Mouse (Mus musculus): Measurements from ENCODE around the gene Cacnb4.

The Cacnb4 gene

DNA sequence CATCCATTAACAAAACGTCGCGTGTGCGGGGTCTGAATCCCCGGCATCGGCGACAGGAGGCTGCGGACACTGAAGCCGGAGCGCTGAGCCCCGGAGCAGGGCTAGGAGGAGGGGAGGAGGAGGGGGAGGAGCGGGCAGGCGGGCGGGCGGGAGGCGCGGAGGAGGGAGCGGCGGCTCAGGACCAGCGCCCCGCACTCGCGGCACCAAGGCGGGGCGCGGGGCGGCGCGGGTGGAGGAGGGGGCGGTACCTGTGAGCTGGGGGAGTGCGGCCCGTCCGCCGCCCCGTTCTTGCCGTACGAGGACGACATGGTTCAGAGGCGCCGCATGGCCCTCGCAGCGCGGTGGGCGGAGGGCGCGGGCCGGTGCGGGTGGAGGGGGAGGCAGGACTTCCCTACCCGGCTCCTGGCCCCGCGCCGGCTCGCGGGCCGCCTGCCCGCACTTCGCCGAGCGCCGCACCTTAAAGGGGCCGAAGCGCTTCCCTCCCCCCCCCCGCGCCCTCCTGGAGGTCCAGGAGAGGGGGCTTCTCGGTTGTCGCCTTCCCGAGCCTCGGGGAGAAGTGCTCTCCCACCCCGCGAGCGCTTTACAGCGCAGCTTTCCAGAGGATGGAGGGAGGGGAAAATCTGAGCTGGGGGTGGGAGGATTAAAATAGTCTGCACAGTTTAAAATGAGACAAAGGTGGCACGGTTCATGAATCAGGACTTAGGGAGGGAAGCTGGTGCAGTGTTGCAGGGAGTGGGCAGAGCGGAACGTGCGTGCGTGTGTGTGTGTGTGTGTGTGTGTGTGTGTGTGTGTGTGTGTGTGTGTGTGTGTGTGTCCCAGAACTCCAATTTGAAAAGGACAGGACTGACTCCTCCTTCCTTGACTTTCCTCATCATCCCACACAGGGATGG is at the start of gene Cacnb4:
TSS of gene Cacnb4 (minus strand) at position 809 of the 890 bp plus-strand sequence.
- peak; percentile 85 for DNase-seq

DNA sequence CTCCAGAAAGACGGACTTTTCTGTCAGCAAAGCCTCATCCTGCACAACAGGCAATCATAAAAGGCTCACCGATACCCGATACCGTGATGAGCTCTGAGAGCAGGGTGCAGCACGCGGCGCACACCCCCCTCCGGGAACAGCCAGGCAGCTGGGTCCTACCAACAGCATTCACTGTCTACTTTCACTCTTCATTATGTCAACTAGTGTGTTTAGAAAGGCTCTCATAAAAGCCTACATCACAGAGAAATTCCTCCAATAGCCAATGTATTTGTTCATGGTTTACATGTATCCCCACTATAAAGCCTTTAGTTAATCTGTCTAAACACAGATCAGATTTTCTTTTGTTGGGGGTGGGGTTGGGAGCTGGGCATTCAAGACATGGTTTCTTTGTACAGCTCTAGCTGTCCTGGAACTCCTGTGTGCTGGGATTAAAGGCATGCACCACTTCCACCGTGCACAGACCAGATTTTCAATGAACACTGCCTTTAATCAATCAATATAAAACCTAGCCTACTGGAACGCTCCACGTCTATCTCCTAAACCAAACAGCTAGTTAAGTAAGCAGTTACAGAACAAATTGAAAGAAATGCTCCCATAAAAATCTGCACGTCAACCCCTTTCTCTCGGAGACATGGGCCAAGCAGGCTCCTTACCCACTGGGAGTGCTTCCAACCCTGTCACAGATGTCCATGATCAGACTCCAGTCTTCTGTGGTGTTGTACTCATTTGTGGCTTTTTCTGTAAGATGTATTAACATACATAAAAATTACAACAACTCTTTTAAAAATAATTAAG is 43.8 kb upstream of the Cacnb4 start:
- no peak for DNase-seq

DNA sequence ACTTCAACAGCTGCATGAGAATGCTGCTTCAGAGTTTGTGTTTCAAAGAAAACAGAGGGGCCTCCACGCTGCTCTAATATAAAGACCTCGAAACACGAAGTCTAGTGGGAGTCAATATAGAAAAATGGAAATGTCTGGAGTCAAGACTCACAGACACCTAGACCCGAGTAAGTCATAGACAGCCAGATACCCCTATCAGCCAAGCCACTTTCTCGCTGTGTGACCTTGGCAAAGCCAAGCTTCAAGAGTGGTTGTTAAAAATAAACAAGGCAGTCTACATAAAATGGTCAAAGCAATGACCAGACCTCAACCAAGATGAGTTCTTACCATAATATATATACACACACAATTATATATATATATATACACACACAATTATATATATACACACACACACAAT is 40.4 kb upstream of the Cacnb4 start:
- no peak for DNase-seq

DNA sequence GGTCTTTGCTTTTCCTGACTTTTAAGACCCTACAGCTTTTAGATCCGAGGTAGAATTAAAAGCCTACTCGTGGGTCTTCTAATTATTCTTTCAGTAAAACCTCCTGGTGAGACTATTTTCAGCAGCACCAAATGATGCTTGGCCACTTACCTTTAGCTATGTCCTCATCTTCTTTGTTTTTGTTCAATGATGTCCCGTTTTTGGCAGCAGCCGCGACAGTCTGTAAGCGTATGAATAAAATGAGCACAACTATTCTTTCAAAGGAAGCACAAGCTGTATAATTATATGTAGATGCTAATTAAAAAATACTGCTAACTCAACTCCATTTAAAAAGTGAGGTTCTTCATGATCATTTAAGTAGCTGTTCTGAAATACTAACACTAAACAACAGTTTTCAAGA is 38.9 kb upstream of the Cacnb4 start:
- no peak for DNase-seq

DNA sequence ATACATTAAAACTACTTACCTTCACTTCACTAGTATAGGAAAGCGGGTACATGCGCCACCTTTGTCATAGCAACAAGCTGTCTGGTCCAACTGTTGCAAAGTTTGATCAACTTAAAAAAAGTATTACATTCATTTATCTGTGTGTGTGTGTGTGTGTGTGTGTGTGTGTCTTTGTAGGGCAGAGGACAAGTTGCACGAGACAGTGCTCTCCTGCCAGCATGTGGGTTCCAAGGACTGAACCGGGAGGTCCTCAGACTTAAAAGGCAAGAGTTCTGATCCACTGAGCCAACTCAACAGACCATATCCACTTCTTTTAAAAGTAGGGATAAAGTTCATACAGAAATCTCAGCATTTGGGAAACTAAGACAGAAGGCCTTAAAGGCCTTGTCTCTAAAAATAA is 37.5 kb upstream of the Cacnb4 start:
- DNase-seq: no peak

DNA sequence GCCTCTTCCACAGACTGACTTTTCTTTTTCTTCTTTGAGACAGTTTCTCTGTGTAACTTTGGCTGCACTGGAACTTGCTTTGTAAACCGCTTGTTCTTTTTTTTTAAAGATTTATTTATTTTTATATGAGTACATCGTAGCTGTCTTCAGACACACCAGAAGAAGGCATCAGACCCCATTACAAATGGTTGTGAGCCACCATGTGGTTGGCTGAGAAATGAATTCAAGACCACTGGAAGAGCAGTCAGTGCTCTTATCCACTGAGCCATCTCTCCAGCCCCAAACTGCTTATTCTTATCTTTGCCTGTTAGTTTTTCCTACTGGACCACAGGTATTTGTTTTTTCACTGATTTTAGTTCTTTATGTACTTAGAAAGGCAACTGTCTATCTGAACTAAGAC is 34.2 kb upstream of the Cacnb4 start:
- DNase-seq: no peak

DNA sequence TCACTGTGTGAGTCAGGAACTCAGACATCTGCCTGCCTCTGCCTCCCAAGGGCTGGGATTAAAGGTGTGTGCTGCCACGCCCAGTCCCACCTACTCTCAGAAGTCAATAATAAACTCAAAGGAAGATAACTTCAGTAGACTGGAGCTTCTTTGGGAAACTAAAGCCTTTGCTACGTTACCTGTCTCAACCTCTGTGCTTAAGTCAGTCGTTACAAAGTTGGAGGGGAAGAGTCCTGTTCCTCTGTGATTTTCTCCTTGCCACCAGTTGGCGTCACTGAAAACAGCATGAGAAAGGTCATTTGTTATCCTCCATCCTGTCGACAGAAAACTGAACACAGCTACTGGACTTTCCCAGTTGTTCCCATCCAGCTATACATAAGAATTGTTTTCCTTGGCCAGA is 32.8 kb upstream of the Cacnb4 start:
- DNase-seq: no peak

DNA sequence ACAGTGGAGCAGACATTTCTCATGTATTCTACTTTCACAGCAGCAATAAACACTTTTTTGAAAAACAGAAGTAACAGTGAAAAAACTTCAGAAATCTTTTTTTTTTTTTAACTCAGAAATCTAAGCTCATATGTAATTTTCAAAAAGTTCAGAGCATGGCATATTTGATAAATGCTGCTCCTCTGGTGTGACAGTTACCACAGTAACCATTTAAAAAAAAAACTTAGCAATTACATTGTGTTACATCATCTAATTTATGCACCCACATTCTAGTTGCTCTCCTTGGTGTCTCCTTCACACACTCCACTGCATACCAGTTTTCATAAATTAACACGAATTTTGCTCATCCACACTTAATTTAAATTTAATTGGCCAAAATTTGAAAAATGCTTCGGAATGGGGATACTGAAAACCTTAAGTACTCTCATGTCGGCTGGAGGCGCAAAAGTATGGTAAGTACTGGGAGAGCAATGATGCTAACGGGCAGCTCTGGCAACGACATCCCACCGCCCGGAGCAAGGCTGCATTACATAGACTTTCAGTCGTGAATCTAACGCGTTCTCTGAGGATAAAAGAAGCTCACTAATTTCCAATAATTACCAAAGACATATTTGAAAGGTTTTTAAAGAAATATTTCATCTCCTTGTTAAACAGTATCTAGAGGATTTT is 24.9 kb upstream of the Cacnb4 start:
- DNase-seq: no peak

DNA sequence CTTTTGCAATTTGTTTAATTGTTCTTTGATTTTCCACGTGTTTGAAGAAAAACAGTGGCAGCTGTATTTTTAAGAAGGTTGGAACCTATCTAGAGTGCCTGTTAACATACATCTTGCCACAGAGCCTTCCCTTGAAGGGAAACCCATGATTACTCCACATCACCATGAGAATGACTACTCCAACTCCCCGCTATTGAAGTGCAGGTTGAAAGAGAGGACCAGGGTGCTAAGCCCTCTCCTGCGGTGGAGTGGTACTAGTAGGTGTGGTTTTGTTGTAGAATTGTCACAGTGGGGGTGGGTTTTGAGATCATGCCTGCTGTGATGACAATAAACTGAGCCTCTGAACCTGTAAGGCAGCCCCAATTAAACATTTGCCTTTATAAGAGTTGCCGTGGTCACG is 23.7 kb upstream of the Cacnb4 start:
- DNase-seq: no peak

DNA sequence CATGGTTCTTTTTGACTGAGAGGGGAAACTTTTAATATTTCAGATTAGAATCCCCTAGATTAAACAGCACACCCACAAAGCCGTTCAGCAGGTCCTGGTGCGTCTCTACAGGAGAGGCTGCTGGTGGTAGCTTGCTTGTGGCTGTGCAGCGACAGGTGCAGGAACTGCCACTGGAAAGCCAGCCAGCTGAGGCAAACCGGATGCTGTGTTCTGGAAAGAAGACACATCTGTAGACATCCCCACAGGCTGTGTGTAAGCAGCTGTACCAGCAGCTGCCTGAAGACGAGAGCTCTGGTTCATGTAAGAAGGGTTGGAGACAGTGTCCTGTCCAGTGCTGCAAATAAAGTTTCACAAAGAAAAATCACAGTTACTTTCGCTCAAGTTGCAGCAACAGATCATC is 18.0 kb upstream of the Cacnb4 start:
- DNase-seq: no peak

DNA sequence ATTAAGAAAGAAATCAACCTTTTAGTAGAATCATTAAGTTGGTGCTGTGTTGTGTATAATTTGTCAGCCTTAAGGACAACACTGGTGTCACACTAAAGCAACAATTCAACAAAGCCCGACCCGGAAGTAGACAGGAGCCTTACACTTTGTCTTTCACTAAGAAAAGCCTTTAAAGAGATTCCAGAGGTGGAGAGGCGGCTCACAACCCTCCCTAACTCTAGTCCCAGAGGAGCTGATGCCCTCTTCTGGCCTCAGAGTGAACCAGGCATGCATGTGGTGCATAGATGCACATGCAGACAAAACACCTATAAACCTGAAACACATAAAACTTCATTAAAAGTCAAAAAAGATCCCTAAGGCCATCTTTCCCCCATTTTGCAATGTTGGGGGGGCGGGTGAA is 15.1 kb upstream of the Cacnb4 start:
- DNase-seq: no peak

DNA sequence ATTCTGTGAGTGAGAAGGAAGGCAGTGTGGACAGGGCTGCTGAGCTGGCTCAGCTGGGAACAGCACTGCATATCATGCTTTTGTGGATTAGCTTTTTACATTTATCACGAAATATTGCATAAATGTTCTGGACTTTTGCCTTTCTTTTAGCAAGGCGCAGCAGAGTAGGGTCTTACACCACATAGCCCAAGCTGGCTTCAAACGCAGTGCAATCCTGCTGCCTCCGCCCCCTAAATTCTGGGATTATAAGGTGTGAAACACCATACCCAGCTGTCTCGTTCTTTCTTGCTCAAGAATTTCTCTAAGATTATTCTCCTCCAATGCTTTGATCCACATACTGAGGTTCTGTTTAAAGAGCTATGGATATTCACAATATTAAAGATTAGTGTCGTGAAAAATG is 10.0 kb upstream of the Cacnb4 start:
- DNase-seq: no peak

DNA sequence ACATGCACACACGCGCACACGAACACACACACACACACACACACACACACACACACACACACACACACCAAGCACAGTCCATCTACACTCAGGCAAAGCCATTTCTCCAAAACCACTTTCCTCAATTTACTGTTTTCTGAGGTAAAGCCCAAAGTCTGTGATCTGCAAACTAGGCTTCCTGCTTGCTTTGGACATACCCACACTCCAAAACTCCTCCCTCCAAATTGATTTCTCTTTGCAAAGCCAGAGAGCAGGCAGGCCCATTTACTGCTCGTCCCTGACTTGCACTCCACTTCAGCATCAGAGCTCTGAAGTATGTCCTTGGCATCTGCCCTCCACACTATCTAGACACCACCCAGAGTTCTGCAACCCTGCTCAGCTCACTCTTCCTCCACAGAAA is 958 bp upstream of the Cacnb4 start:
- no peak for DNase-seq

DNA sequence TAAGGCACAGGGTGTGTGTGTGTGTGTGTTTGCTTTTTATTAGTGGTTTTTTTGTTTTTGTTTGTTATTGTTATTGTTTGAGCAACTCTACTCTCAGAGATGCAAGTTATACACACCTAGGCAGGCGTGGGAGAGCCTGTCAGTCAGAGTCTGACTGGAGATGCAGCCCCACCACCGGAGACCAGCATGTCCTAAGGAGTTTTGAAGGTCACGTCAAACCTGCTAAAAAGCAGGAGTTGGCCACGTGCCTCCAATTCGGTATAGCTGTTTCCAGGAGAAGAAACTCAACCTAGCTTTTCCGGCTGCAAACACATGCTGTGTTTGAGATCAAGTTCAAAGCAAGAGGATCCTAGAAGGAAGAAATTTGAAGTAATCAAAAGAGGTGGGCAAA is 277 bp upstream of the Cacnb4 start:
- peak; percentile 56 for DNase-seq

DNA sequence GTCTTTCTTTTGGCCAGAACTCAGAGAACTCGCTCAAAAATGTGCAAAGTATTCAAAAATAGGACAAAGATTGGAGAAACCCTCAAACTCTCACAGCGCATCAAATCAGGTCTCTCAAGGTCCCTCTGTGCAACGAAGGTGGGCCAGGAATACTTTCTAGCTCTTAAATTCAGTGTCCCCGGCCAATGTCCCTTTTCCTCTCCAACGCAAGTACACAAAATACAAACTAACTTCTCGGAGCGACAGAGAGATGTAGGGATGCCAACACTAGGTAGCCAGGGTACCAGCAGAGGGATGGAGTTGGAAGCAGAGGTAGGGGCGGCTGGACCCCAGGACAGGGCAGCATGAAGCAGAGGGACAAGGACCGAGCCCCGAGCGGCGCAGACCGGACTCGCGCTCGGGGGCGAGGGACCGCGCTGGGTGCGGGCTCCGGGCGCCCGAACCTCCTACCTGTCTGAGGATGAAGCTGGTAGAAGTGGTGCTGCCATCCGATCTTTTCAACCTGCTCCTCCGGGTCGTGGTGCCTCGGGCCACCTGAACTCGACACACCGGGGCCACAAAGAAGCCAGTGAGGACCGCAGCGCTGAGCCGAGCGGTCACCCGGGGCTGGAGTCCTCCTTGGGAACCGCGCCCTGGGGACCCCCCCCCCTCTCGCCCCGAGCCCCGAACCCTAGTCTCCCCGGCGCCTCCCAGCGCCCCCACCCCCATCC is 1.2 kb downstream of the Cacnb4 start:
- no peak for DNase-seq

DNA sequence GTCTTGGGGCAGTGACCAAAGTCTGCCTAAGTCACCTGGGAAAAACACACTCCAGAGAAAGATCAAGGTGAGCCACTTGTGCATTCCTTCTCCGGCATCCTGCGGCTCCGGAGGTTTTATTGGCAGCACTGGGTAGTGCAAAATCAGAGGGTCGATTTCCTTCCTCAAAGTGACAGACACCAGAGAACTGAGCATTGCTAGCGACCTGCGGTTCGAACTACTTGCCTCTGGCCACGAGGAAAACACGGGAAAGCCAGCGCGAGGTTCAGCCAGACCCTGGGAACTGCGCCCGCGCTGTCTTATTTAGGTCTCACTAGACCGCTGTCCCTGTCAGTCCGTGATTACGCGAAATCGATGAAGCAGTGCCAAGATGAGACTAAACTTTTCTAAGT is 1.7 kb downstream of the Cacnb4 start:
- peak; percentile 61 for DNase-seq

DNA sequence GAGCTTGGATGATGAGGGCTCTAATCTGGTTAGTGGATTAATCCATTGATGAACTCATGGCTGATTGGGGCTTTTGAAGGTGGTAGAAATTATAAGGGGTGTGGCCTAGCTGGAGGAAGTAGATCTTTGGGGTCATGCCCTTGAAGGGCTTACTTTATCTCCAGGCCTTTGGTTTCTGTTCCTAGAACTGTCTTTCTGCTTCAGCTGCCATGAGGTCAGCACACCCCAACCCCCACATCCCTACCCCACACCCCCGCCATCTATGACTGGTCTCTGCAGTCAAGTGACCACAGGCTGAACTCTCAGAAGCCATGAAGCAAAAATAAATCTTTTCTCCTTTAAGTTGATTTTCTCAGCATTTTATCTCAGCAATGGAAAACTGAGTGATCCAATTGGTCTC is 3.5 kb downstream of the Cacnb4 start:
- DNase-seq: no peak

DNA sequence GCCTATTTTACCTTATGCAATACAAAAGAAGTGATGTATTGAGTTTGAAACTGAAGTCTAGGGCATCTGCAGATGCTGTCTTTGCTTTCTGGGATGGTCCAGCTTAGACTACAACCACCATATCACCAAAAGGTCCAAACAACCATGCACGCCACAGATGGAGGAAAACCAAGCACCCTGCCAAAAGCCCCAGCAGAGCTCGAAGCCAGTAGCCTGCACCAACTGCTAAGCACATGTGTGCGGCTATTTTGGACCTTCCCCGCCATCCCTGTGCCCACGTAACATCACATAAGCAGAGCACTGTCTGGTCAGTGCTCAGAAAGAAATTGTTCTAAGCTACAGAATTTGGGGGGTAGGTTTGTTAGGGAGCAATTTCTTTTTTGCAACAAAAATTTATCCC is 5.9 kb downstream of the Cacnb4 start:
- DNase-seq: peak; percentile 74

DNA sequence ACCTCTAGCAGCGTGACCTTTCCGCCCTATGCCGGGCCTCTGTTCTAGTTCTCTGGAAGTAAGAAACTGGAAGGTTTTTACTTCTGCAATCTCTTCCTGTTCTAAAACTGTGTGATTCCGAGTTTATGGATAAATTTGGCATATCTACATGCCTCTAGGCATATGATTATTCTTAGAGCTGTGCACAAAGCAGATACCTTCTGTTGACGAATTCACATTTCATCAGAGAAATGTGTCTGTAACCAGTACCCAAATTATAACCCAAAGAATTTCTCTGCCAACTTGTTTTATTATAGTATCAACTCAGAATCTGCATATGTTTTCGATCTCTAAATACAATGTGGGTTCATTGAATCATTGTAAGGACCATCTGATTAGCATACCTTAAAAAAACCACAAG is 8.2 kb downstream of the Cacnb4 start:
- no peak for DNase-seq

DNA sequence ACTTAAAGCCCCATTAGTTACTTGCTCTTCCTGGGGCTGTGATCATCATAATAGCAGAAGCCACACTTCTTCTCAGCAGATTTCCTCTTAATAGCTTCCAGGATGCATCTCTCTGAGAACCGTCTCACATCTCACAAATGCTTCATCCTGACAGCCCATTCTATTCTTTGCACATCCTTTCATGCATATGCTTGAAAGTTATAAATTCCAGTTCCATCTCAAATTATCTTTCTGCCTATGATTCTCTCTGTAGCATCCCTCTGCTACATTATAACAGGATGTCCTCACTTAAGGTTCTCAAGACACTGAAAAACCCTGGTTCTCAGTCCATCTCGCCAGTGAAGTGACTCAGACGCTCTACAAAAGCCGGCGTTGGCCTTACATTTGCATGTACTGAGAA is 19.9 kb downstream of the Cacnb4 start:
- no peak for DNase-seq

DNA sequence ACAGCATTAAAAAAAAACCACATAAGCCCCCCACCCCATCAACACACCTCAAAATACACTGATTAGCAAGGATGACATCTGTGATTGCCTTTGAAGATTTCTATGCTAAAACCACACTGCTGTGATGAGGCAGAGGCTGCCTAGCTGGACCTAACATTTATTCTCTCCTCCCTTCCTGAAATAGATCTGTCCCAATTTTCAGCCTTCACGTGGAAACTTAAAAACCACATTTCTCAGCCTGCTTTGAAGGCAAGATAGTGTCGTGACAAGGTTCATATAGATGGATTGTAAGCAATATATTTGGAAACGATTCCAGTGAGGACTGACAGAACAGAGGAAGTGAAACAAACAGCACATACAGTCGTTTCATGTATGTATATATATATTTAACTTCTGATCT is 22.1 kb downstream of the Cacnb4 start:
- no peak for DNase-seq

DNA sequence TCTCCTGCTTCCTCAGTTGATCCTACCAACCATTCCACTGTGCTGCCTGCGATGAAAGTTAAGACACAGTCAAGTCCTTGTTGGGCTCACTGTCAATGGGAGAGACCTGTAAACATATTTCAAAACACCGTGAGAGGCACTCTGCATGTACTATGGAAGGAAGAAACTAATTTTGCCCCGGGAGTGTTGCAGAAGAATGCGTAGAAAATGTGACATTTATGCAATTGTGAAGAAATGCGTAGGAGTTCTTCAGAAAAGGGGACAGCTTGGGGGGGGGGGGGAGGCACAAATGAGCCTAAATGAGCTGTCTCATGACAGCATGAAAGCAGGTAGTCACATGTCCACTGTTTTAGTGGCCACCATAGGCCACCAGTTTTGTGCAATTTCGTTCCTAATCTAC is 25.1 kb downstream of the Cacnb4 start:
- no peak for DNase-seq

Data from cerebellum, adult 9-11 months (tissue).